Mouse (Mus musculus) CH12.LX (cell line): ENCODE results near the gene Kirrel3.

Source experiments
- CHD2 ChIP-seq: IDR thresholded peaks from 2 replicates; pipeline ENCODE4 v1.6.1; 2011; ENCODE audit warnings: low read length, improper control_type of control experiment
- CTCF ChIP-seq, 2 experiments: IDR thresholded peaks in 1 of 2; conservative IDR thresholded peaks in 1 of 2; 2 replicates each; pipeline ENCODE4 v1.5.1; 2011 to 2012; ENCODE audit warnings: low read depth in 2 of 2, low read length in 2 of 2, improper control_type of control experiment in 1 of 2, inconsistent platforms in 1 of 2, mild to moderate bottlenecking in 1 of 2, moderate library complexity in 1 of 2
- E2F4 ChIP-seq: IDR thresholded peaks from 2 replicates; pipeline ENCODE4 v1.6.1; 2011; ENCODE audit warnings: low read depth, low read length, improper control_type of control experiment; ENCODE audit not compliant: insufficient replicate concordance
- EP300 ChIP-seq: IDR thresholded peaks from 2 replicates; pipeline ENCODE4 v1.6.1; 2011; ENCODE audit warnings: low read length, improper control_type of control experiment
- ETS1 ChIP-seq: conservative IDR thresholded peaks from 2 replicates; pipeline ENCODE4 v1.6.1; 2012; ENCODE audit warnings: low read depth, mild to moderate bottlenecking, inconsistent platforms, low read length, improper control_type of control experiment, moderate library complexity
- HCFC1 ChIP-seq: IDR thresholded peaks from 2 replicates; pipeline ENCODE4 v1.6.1; 2012; ENCODE audit warnings: low read depth, mild to moderate bottlenecking, inconsistent platforms, low read length, improper control_type of control experiment
- KAT2A ChIP-seq: IDR thresholded peaks from 2 replicates; pipeline ENCODE4 v1.6.1; 2012; ENCODE audit warnings: low read length, improper control_type of control experiment, inconsistent platforms; ENCODE audit not compliant: insufficient replicate concordance
- MAZ ChIP-seq: IDR thresholded peaks from 2 replicates; pipeline ENCODE4 v1.6.1; 2012; ENCODE audit warnings: low read depth, mild to moderate bottlenecking, inconsistent platforms, low read length, improper control_type of control experiment, moderate library complexity
- NRF1 ChIP-seq: IDR thresholded peaks from 2 replicates; pipeline ENCODE4 v1.6.1; 2014; ENCODE audit warnings: low read depth, mild to moderate bottlenecking, inconsistent platforms, low read length, improper control_type of control experiment, moderate library complexity
- POLR2A ChIP-seq: IDR thresholded peaks from 2 replicates; pipeline ENCODE4 v1.6.1; 2011; ENCODE audit warnings: low read depth, mild to moderate bottlenecking, improper control_type of control experiment, low read length
- UBTF ChIP-seq: IDR thresholded peaks from 2 replicates; pipeline ENCODE4 v1.6.1; 2012; ENCODE audit warnings: low read depth, mild to moderate bottlenecking, inconsistent platforms, low read length, improper control_type of control experiment, moderate library complexity
- USF1 ChIP-seq: IDR thresholded peaks from 2 replicates; pipeline ENCODE4 v1.6.1; 2014; ENCODE audit warnings: low read depth, mild to moderate bottlenecking, inconsistent platforms, low read length, improper control_type of control experiment
- USF2 ChIP-seq: conservative IDR thresholded peaks from 2 replicates; pipeline ENCODE4 v1.6.1; 2011; ENCODE audit warnings: low read depth, low read length, improper control_type of control experiment

- no peak for TF ChIP-seq ETS1
- no peak for TF ChIP-seq UBTF
- no peak for TF ChIP-seq EP300
- no peak for TF ChIP-seq POLR2A
- no peak for TF ChIP-seq E2F4
- TF ChIP-seq USF1 = no peak
- TF ChIP-seq USF2 = no peak
- TF ChIP-seq CTCF (conservative IDR thresholded peaks at IDR 0.05 in 1 of 2, IDR thresholded peaks at IDR 0.05 in 1 of 2; ENCODE audit: low read depth in 2 of 2, low read length in 2 of 2) = no peak
- no peak for TF ChIP-seq KAT2A
- no peak for TF ChIP-seq CHD2
- TF ChIP-seq NRF1 = no peak
- no peak for TF ChIP-seq MAZ
- TF ChIP-seq HCFC1 = no peak
These were observed 53.1 kb downstream of the Kirrel3 start for GRCm38 (mm10) chr9:34538591-34539335.
